Mouse (Mus musculus) ovary, adult 10 weeks (tissue): ENCODE data around the gene Gjc3. TPM values are rescaled to one million over a fixed set of nuclear protein-coding genes. Genes with fewer than 3 reads are reported as not detected.

Experiments used
- polyA plus RNA-seq: library from polyadenylated mRNA; stranded (reverse); fragments of 350-450 nt; fragmentation: Illumina TruSeq; extraction: RNeasy Lipid Tissue Mini Kit (QIAGEN cat#74804); gene quantifications from one replicate; pipeline ENCODE4 v1.2.3, GENCODE M21; 2014

The Gjc3 gene
- 6.4 TPM for polyA plus RNA-seq

GRCm38 (mm10) chr5:137962945-137963344 lies at the start of gene Gjc3:
TSS of gene Gjc3 (minus strand) at chr5:137963098.

GRCm38 (mm10) chr5:137981300-137981699 lies 18.4 kb upstream of the Gjc3 start, which contains the start of gene Azgp1:
TSS of gene Azgp1 (plus strand) at chr5:137981520.

GRCm38 (mm10) chr5:137921532-137921931 lies 41.4 kb downstream of the Gjc3 start, which contains the start of gene Cyp3a13:
TSS of gene Cyp3a13 (minus strand) at chr5:137921619.

Other genes starting within 250 kb of the Gjc3 start
- not detected for gene Nyap1, start 221.5 kb downstream of the Gjc3 start, polyA plus RNA-seq
- gene Tsc22d4, start 217.4 kb downstream of the Gjc3 start, polyA plus RNA-seq, result 0.86 TPM
- gene Ppp1r35, start 184.2 kb downstream of the Gjc3 start, polyA plus RNA-seq, result 2.3 TPM
- gene Mepce, start 175.4 kb downstream of the Gjc3 start, polyA plus RNA-seq, result 13.7 TPM
- gene Zcwpw1, start 175.3 kb downstream of the Gjc3 start, polyA plus RNA-seq, result 6.6 TPM
- gene Pilra, start 126.8 kb downstream of the Gjc3 start, polyA plus RNA-seq, result 0.46 TPM
- gene Pilrb1, start 105.0 kb downstream of the Gjc3 start, polyA plus RNA-seq, result not detected
- gene Pilrb2, start 91.3 kb downstream of the Gjc3 start, polyA plus RNA-seq, result 0.86 TPM
- gene Cyp3a13, start 41.5 kb downstream of the Gjc3 start, polyA plus RNA-seq, result not detected
- not detected for gene Azgp1, start 18.4 kb upstream of the Gjc3 start, polyA plus RNA-seq
- gene Smok3a, start 58.2 kb upstream of the Gjc3 start, polyA plus RNA-seq, result not detected
- not detected for gene Smok3b, start 58.3 kb upstream of the Gjc3 start, polyA plus RNA-seq
- gene Smok3c, start 90.1 kb upstream of the Gjc3 start, polyA plus RNA-seq, result not detected
- 67.3 TPM for gene Zkscan1, start 122.0 kb upstream of the Gjc3 start, polyA plus RNA-seq
- 20.4 TPM for gene Zscan21, start 153.8 kb upstream of the Gjc3 start, polyA plus RNA-seq
- 36.9 TPM for gene Zfp113, start 192.6 kb upstream of the Gjc3 start, polyA plus RNA-seq
- 66.2 TPM for gene Cops6, start 198.0 kb upstream of the Gjc3 start, polyA plus RNA-seq
- gene Ap4m1, start 208.9 kb upstream of the Gjc3 start, polyA plus RNA-seq, result 4.1 TPM
- 28.4 TPM for gene Mcm7, start 209.3 kb upstream of the Gjc3 start, polyA plus RNA-seq
- 3.8 TPM for gene Taf6, start 224.4 kb upstream of the Gjc3 start, polyA plus RNA-seq
- 35.7 TPM for gene Cnpy4, start 224.4 kb upstream of the Gjc3 start, polyA plus RNA-seq
- gene Mblac1, start 231.2 kb upstream of the Gjc3 start, polyA plus RNA-seq, result 0.48 TPM